Mouse (Mus musculus): ENCODE data around the gene Stard9.
"Not testable (repeated sequence)": the region's sequence is repeated elsewhere in the genome, so short reads cannot be mapped to it uniquely, and the experiment has no call there.

Gene Stard9

DNA sequence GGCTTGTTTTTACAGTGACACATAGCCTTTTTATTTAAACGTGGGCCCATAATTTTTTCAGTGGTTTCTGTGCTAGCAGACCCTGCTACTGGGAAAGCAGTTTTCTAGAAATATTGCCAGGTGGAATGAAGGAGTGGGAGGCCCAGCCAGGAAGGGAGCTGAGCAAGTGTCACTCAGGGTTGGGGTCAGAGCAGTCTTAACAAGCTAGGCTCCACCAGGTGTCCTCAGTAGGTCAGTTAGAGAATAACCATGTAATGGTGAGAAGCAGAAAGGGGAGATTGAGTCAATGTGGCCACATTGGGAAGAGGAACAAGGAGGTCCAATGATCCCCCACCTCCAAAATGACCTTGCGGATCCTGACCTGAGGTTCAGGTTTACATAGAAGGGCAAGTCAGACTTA lies 25.8 kb downstream of the Stard9 start:
- no peak for DNase-seq (ENCODE audit: low spot score in 2 of 2)

DNA sequence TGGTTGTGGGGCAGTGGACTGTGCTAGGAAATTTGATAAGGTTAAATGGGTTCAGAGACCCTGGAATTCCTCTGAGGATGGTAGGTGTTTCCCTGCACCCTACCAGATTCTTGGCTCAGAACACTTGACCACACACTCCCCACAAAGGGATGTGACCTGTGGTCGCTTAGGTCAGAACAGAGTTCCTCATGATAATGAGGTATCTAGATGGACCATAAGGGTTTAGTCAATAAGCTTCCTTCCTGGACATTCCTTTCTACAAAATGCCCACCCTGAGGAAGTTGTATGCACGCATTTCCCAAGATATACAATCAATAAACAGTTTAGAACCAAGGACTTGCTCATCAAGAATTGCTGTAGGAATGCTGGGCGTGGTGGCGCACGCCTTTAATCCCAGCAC lies 27.0 kb downstream of the Stard9 start:
- DNase-seq (ENCODE audit: low spot score in 2 of 2), result no peak

DNA sequence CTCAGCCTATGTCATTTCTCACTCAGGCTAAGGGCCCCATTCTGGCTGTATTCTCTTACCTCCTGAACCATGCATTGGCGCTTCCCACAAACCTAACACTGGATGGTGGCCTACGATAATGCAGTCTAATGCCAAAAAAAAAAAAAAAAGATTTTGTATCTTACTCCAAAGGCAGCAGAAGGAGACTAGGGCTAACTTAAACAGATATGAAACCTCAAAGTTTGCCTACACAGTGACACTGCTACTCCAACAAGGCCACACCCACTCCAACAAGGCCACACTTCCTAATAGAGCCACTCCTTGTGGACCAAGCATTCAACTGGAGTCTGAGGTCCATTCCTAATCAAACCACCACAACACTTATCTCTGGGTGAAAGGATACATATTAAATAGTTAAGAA lies 27.8 kb downstream of the Stard9 start:
- no peak for DNase-seq (ENCODE audit: low spot score in 2 of 2)

DNA sequence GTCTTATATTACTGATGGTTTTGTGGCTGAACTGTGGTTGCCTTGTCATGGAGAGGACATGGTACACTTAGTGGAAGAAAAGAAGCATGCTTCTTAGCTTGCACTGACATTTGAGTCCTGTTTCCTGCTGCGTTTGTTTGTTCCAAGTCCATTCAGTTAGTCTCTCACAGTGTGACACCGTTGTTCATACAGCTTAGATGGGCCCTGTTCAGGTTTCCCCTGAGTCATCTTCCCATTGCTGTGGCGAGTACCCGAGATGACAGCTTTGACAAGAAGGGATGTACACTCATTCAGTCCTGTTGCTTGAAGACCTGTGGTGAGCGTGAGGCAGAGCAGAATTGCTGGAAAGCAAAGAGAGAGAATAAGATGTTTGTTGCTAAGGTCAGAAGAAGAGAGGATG lies 29.6 kb downstream of the Stard9 start:
- DNase-seq (ENCODE audit: low spot score in 2 of 2), result no peak

DNA sequence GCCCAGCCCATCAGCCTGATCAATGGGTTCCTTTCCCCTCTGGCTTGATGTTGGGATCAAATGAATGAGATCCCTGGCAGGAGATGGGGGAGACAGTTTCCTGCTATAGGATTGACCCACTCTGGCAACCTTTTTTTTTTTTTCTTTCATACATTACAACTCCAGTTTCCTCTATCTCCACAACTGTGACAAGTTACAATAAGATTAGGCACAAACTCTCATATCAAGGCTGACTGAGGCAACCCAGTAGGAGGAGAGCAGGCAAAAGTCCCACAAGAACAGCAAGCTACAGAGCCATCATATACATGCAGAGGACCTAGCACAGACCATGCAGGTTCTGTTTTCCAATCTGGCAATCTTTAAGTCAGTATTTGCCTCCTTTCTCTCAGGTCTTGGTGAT lies 30.4 kb downstream of the Stard9 start:
- no peak for DNase-seq (ENCODE audit: low spot score in 2 of 2)

DNA sequence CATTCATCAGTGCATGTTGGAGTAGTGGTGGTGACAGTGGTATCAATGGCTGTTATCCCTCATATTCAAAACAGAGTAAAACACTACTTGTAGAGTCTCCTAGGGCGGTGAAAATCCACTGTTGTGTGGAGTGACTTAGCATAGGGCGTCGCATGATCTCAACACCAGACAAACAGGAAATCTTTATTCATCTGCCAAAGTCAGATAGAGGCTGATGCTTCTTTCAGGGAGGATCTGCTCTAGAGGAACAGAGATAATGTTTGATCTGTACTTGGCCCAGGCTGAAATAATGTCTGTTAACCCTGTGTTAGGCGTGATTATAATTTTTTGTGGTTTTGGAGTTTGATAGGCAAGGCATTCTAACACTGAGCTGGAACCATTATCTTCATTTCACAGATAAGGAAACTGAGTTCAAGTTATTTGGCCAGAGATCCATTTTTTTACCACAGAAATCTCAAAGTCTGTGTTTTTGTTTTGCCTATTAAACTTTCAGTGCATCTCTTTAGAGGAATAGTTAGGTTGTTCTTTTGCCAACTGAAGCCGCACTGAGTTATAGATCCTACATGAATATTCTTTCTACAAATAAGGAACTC lies 31.7 kb downstream of the Stard9 start:
- DNase-seq (ENCODE audit: low spot score in 2 of 2), result no peak

DNA sequence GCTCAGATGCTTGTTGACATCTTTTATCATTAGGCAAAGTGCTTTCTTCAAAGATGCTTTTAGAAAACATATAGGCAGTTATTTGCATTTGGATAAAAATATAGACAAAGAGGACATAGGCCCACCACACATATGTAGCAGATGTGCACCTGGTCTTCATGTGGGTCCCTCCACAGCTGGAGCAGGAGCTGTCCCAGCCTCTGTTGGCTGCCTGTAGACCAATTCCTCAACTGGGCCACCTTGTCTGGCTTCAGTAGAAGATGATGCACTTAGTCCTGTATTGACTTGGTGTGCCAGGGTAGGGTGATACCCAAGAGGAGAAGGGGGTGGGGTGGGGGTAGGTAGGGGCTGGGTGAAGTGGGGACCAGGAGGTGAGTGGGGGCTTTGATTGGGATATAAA lies 33.8 kb downstream of the Stard9 start:
- DNase-seq (ENCODE audit: low spot score in 2 of 2), result no peak

DNA sequence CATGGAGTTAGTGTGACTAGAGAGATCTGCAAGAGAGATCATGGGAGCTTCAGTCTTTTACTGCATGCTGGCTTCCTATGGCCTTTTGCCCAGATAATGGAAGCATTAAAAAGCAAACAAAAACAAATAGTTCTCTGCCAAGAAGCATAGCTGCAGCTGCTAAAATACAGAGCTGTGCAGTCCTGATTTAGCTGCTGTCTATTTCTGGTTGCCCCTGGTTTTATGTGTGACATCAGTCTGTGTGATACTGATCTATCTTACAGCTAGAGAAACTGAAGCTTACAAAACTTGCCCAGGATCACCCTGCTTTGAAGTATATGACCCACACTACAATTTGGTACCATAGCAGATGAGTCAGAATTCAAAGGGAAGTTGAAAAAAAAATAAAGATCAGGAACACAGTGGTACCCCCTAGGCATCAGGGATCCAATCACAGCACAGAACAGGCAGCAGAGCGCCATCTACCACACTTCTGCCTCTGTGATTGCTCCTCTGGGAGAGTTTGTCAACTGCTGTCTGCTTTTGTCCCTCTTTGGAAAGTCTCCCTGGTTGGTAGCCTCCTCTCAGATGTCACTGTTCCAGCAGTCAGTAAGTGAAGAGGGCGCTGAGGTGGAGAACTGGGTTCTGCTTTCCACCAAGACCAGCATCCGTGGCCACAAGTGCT lies 34.7 kb downstream of the Stard9 start:
- DNase-seq (ENCODE audit: low spot score in 2 of 2), result no peak

DNA sequence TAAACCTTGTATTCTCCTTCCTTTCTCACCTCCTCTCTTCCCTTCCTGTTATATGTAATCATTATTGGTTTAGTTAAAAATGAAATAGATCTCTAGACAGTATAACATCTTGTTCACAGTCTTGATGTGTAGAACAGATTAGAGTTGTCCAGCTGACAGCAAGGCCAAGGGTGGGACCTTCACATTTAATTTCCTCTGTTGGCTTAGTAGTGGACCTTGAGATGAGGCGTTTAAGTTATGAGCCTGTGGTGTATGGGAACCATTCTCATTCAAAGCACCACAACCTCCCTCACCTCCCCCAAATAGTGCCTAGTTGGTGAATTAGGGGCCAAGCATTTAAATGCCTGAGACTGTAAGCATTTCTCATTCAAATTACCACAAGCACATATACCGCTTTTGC lies 38.5 kb downstream of the Stard9 start:
- DNase-seq (ENCODE audit: low spot score in 2 of 2), result no peak

DNA sequence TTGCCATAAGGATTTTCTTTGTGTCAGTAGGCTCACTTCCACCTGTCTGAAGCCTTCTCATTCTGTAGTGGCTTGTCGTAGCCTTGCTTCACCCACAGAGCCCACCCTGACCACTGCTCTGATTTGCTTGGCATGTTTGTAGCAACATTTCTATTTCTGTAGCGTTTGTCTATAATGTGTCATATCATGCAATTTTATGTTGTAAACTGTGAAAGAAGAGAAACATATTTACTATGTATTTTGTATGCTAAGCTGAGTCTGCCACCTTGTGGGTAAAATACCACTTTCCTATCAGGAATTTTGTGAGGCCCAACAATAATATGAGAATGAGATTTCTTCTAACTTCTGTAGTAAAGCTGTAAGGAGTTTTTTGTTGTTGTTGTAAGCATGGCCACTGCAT lies 41.3 kb downstream of the Stard9 start:
- DNase-seq (ENCODE audit: low spot score in 2 of 2), result no peak

DNA sequence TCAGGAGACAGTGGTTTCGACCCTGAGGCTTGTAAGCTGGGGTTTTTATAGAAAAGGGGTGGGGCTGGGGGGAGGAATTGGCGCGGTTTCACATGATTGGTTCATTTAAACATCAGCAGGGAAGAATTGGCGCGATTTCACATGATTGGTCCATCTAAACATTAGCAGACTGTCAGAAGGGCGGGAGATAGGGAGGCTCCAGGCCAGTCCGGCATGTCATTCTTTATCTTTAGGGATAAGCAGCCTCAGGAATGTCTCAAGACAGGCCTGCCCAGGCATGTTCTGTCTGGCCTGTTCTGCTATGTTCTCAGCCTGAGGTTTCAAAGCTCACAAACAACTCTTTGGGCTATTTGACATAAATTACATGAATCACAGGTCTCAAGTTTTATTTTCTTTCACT lies 52.2 kb downstream of the Stard9 start:
- DNase-seq (ENCODE audit: low spot score in 2 of 2), result not testable (repeated sequence)

DNA sequence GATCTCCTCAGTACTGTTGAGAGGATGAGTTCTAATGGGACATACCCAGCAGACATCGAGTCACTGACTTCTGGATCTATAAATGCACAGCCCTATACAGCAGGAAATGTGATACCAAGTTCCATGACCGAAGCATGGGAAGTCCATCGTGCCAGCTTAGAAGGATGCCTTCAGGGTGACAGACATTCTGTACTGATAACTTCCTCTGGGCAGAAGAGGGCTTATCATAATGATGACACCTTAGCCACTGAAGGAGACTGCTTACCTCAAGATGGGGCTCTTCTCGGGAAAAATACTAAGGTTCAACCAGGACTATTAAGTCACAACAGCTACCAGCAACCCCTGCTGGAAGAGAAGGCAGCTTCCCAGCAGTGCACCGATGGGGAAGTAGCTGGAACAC lies 68.8 kb downstream of the Stard9 start:
- no peak for DNase-seq (ENCODE audit: low spot score in 2 of 2)

DNA sequence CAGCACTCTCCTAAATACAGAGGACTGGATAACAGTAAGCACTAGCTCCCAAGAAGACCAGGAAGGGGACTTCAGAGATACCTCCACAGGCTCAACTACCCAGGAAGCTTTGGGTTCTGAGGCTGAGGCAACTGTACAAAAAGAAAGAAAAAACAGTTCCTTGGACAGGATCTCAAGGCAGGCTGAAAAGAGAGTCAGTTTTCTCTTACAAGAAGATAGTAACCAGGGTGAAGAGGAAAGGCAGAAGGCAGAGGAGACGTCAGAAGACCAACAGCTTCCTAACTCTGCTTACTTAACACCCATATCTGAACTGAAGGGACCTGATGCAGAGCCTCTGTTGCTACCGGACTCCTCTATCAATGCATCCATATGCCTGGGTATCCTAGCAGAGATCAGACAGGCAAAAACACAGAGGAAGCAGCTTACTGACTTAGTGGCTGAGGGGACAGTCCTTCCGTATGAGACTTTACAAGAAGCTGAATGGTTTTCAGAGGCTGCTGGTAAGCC lies 71.5 kb downstream of the Stard9 start:
- no peak for DNase-seq (ENCODE audit: low spot score in 2 of 2)

DNA sequence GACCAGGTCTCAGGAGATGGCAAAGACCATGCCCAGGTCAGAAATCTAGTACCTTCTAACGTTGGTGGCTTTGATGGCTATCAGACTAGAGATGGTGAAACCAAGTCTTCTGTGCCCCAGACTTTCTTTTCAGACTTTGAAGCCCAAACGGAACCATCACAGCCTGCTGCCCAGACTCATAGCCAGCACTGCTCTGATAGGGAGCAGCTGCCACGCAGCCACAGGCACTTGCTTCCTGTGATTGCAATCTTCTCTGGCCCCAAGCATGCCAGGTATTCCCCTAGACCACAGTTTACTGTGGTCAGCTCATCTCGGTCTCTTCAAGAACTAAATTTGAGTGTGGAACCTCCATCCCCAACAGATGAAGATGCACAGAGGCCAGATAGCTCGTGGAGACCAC lies 73.8 kb downstream of the Stard9 start:
- DNase-seq (ENCODE audit: low spot score in 2 of 2), result no peak

DNA sequence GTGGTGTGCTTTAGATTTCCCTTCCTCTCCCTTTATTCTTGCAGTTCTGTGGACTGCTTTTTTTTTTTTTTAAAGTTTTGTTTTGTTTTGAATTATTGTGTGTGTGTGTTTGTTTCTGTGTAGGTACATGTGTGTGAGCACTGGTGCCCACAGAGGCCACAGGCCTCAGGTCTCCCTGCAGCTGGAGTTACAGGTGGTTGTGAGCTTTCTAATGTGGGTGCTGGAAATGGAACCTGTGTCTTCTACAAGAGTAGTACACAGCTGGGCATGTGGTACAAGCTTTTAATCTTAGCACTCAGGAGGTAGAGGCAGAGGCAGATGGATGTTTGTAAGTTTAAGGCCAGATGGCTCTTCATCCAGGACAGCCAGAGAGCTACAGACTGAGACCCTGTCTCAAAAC lies 78.1 kb downstream of the Stard9 start:
- no peak for DNase-seq (ENCODE audit: low spot score in 2 of 2)

DNA sequence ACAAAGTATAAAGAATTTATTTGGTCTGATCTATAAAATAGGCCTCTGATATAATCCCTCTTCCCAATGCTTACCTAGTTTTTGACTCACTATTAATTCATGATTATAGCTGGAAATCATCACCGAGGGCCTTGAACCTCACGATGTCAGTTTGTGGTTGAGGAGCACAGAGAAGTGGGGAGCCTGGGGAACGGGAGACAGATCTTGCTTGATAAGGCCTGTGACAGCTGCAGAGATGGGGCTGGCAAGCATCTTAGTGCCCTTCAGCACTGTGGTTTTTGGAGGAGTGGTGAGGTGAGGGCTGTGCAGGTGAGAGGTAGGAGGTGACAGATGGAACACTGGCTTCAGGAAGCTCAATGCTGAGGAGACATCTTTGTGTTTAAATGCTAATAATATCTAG lies 81.2 kb downstream of the Stard9 start:
- DNase-seq (ENCODE audit: low spot score in 2 of 2), result no peak

DNA sequence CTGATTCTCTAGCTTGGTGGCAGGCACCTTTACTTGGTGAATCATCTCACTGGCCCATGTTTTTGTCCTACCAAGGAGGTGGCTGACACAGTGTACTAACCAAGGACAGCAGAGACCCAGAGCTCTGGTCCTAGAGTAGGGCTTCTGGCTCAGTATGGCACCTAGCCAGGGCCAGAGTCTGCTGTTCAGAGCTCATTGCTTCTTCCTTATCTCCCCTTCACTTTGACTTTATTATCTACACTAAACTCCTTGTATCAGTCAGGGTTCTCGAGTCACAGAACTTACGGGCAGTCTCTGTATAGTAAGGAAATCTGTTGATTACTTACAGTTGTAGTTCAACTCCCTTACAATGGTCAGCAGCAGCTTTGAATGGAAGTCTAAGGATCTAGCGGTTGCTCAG lies 82.0 kb downstream of the Stard9 start:
- DNase-seq (ENCODE audit: low spot score in 2 of 2), result no peak

DNA sequence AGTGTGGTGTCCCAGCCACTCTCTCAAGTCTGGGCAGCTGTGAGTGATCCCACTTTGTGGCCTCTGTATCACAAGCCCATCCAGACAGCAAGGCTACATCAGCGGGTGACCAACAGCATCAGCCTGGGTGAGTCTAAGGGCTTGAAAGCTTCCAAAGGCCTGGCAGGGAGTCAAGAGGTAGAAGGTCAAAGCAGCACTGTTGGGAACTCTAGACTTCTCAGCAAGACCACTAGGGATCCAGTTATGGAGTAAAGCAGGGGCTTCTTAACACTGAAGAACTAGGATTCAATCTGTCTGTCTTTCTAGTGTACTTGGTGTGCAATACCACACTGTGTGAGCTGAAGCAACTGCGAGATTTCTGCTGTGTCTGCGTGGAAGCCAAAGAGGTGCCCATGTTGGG lies 84.5 kb downstream of the Stard9 start:
- DNase-seq (ENCODE audit: low spot score in 2 of 2), result no peak

DNA sequence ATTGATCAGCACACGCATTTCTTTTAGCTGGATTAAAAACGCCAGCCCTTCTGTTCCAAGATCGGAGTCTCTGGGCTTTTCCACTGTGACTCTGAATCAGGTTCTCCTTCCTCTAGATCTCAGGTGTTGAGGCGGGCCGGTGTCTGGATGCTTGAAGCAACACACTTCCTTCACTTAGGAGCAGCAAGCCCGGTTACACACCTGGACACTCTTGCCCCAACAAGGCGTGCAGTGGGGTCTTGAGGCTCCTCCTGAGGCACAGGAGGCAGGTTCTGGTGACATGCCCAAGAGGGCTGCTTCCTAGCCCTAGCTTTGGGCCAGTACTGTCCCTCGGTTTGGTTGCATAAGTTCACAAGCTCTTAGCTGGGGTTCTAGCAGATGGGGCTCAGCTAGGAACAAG lies 89.6 kb downstream of the Stard9 start:
- no peak for DNase-seq (ENCODE audit: low spot score in 2 of 2)

DNA sequence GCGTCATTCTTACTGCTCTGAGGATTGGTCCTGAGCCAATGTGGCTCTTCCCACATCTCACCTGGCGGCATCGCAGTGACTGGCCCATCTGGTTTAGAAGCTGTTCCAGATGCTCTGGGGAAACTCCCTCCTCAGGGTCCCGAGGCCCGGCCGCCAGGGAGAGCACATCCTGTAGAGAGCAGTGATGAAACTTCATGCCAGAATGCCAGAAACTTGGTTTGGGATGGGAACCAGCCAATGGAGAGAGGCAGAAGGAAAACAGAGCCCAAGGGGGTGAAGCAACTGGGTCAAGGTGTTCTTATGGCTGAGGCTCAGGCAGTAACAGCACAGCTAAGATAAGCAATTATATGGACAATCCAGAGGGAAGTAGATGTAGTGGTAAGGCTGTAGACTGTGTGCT lies 91.9 kb downstream of the Stard9 start:
- no peak for DNase-seq (ENCODE audit: low spot score in 2 of 2)

DNA sequence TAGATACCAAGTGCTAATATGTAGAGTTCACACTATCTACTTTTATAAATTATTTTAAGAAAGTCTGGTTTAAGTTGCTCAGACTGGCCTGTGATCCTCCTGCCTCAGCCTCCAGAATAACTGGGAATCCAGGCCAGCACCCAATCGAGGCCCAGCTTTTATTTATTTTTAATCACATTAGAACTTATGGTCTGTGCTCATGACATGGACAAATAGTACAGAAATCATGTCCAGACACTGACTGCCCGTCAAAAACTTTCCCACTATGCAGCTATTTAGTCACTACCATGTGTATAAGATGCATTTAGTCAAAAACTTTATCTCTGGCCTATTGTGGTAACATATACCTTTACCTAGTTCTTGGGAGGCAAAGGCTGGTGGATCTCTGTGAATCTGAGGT lies 93.0 kb downstream of the Stard9 start:
- DNase-seq (ENCODE audit: low spot score in 2 of 2), result no peak

DNA sequence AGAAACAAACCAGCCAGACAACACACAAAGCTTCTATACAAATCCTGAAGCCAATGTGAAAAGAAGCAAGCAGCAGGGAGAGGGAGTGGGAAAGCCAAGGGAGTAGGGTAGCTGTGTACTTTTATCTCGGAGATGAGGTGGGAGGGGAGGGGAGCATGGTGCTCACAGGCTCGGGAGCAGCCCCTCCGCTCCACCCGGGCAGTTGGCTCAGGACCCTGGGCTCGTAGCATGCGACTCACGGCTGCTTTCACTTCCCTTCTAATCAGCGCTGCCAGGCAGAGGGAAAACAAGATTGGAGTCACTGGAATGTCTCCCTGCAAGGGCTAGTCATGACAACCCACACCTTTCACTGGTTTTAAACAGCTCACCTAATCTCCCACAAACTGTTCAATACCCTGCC lies 93.6 kb downstream of the Stard9 start:
- no peak for DNase-seq (ENCODE audit: low spot score in 2 of 2)

DNA sequence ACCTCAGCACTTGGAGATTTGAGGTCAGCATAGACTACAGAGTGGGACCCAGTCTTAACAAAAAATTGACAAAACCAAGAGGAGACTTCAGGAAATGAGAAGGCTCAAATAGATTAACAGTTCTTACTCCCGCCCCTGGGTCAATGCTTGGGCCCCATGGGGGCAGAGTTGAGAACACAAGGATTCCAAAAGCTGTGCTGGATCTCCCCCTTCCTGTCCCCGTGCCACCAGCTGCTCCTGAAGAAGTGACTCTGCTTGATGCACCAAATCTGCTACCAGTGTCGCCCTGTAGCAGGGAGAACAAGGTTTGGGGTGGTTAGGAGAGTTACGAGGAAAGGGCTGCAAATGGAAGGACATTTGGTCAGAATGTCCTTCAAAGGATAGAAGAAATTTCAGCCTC lies 94.7 kb downstream of the Stard9 start:
- no peak for DNase-seq (ENCODE audit: low spot score in 2 of 2)

DNA sequence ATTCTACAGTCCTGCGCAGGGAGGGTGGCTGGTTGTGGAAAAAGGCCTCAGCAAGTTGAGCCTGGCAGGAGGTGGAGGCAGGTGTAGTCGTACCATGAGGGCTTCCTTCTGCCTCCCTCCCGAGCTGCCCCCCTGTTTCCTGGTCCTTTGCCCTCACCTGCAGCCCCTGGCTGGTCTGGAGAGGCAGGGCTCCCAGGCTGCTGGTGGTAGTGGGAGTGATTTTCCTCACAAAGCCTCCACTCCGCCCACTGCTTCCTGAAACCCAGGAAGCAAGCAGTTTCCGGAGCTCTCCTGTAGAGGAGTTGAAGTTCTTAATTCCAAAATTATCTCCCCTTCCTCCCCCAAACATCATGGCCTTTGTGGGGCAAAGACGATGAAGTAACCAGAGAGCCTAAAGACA lies 95.3 kb downstream of the Stard9 start:
- no peak for DNase-seq (ENCODE audit: low spot score in 2 of 2)

All from natural killer cell, adult 2 months (primary cell).